Mouse (Mus musculus): ENCODE measurements at regions not wholly inside any gene's neighbourhood (a gene's known extent, or its start where the extent isn't known, plus 50 kb on each side); places are given as distances from the start of the nearest gene placed in this dataset.

DNA sequence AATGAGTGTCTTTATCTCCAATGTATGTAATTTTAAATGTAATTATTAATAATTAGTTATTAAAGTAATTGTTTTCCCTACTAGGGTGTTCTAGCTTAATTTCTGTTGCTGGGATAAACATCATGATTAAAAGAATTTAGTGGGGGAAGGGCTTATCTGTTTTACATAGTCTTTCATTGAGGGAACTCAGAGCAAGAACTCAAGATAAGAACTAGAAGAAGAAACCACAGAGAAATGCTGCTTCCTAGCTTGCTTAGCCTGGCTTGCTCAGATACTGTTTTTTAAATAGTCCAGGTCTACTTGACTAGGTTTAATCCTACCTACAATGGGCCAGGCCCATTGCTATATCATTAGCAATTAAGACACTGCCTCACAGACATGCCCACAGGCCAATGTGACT, 400.3 kb downstream of the Sqor start:
- H3K79me2 ChIP-seq (replicated peaks; ENCODE audit: control insufficient read depth, insufficient read depth, low read length): no peaks in the 10 kb centered on the region
- H3K36me3 ChIP-seq (ENCODE audit: control insufficient read depth, insufficient read depth, low read length): no peaks in the 10 kb centered on the region
- TF ChIP-seq CTCF (IDR thresholded peaks at IDR 0.05) (no peak), POLR2A (IDR thresholded peaks at IDR 0.05; ENCODE audit: insufficient read depth, low read depth, low read length) (no peak), EP300 (IDR thresholded peaks at IDR 0.05; ENCODE audit: insufficient read depth, low read depth, low read length) (no peak)
- no peaks in the 10 kb centered on the region for H3K27me3 ChIP-seq (ENCODE audit: control insufficient read depth, insufficient read depth, low read length)
- intact Hi-C loops (cut with DNase I): no loop called here
- H3K4me1 ChIP-seq (ENCODE audit: control insufficient read depth, insufficient read depth, low read length): no peaks in the 10 kb centered on the region
- H3K9ac ChIP-seq (ENCODE audit: low read depth, low read length): no peak overlapping the region
- no peak overlapping the region for H3K27ac ChIP-seq
- no peak for DNase-seq
- H3K4me3 ChIP-seq: no peak overlapping the region

DNA sequence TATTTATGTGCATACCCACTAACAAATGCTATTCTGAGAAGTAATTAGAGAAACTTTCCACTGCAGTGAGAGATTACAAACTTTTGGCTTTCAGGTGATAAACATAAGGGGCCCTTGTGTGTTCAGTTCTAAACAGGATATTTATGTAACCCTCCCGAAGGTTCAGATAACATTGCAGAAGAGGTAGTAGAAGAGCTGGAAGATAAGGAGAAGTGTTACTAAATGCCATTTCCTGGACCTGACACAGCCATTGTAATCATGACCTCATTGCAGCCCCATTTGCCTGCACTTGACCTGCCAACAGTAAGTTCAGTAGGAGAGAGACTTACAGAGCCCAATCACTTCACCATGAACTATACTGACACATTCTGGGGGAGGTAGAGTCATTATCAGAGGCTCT, 405.6 kb downstream of the Sqor start:
- H3K4me1 ChIP-seq (ENCODE audit: control insufficient read depth, insufficient read depth, low read length): no peaks in the 10 kb centered on the region
- peak overlapping the region; percentile 29 for H3K27ac ChIP-seq
- intact Hi-C loops (cut with DNase I): no loop called here
- H3K79me2 ChIP-seq (replicated peaks; ENCODE audit: control insufficient read depth, insufficient read depth, low read length): no peaks in the 10 kb centered on the region
- WGBS: 3% methylated on average over 1 of the region's 1 CpGs
- no peak for DNase-seq
- H3K4me3 ChIP-seq: no peak overlapping the region
- H3K9ac ChIP-seq (ENCODE audit: low read depth, low read length): no peak overlapping the region
- TF ChIP-seq POLR2A (IDR thresholded peaks at IDR 0.05; ENCODE audit: insufficient read depth, low read depth, low read length) (no peak), EP300 (IDR thresholded peaks at IDR 0.05; ENCODE audit: insufficient read depth, low read depth, low read length) (no peak), CTCF (IDR thresholded peaks at IDR 0.05) (no peak)
- no peaks in the 10 kb centered on the region for H3K36me3 ChIP-seq (ENCODE audit: control insufficient read depth, insufficient read depth, low read length)
- H3K27me3 ChIP-seq (ENCODE audit: control insufficient read depth, insufficient read depth, low read length): no peaks in the 10 kb centered on the region

DNA sequence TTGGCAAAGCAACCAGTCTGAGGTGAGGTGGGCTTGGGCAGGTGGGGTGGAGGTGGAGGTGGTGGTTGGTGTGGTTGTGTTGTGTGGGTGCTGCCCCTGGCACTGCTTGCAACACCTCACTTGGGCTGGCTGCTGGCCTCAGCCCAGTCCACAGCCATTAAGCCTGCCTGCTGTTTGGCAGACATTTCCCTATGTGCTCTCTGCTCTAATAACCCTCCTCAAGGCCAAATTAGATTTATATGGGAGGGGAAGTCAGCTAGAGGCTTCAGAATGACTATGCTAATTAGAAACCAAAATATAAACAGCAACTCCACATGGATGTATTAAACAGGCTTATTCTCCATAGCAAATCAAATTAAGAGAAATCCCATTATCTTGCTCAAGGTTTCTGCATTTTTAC, 417.2 kb downstream of the Sqor start:
- Histone ChIP-seq H3K36me3 (ENCODE audit: control insufficient read depth, insufficient read depth, low read length) (no peaks in the 10 kb centered on the region), H3K4me3 (no peak overlapping the region), H3K4me1 (ENCODE audit: control insufficient read depth, insufficient read depth, low read length) (no peaks in the 10 kb centered on the region; the same call in 1 of the 2 replicates), H3K79me2 (replicated peaks; ENCODE audit: control insufficient read depth, insufficient read depth, low read length) (no peaks in the 10 kb centered on the region), H3K9ac (ENCODE audit: low read depth, low read length) (no peak overlapping the region), H3K27ac (no peak overlapping the region), H3K27me3 (ENCODE audit: control insufficient read depth, insufficient read depth, low read length) (no peaks in the 10 kb centered on the region)
- intact Hi-C loops (cut with DNase I): no loop called here
- no peak for DNase-seq
- TF ChIP-seq CTCF (IDR thresholded peaks at IDR 0.05): no peak
- TF ChIP-seq EP300 (IDR thresholded peaks at IDR 0.05; ENCODE audit: insufficient read depth, low read depth, low read length): no peak

DNA sequence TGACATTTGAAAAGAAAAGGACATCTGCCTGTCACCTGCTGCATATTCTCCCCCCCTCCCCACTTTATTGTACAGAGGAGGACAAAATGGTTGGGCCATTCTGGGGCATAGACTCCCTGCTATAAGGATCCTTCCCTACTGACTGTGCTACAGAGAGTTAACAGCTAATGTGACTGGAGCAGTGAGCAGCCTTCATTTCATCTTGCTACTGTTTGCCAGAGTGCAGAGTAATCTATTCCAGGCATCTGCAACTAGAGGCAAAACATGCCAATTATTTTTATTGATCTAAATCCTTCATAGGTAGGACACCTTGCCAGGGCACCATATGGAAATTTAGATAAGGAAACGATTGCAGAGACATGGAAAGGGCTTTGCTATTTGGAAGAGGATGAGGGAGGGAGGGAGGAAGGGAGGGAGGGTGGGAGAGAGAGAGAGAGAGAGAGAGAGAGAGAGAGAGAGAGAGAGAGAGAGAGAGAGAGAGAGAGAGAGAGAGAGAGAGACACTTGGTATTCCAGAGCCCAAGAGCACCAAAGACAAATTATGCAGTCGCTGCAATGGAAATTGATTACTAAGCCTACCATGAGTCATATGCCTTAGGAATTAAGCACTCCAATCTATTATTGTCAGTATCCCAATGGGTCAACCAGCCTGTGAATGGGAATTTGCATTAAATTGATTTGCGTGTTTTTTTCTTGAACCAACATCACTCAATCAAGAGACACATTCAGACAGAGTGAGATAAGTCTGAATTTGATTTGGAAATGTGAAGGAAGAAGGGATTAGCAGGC, 426.0 kb downstream of the Sqor start:
- no peaks in the 10 kb centered on the region for H3K4me1 ChIP-seq (ENCODE audit: control insufficient read depth, insufficient read depth, low read length)
- DNase-seq: no peak
- no peak overlapping the region for H3K27ac ChIP-seq
- no peaks in the 10 kb centered on the region for H3K79me2 ChIP-seq (replicated peaks; ENCODE audit: control insufficient read depth, insufficient read depth, low read length)
- no peak overlapping the region for H3K9ac ChIP-seq (ENCODE audit: low read depth, low read length)
- no peak overlapping the region for H3K4me3 ChIP-seq
- TF ChIP-seq CTCF (IDR thresholded peaks at IDR 0.05): no peak
- TF ChIP-seq POLR2A (IDR thresholded peaks at IDR 0.05; ENCODE audit: insufficient read depth, low read depth, low read length): no peak
- TF ChIP-seq EP300 (IDR thresholded peaks at IDR 0.05; ENCODE audit: insufficient read depth, low read depth, low read length): no peak
- no peaks in the 10 kb centered on the region for H3K36me3 ChIP-seq (ENCODE audit: control insufficient read depth, insufficient read depth, low read length)
- WGBS: 63% methylated on average over 3 of the region's 3 CpGs
- no peaks in the 10 kb centered on the region for H3K27me3 ChIP-seq (ENCODE audit: control insufficient read depth, insufficient read depth, low read length)
- intact Hi-C loops (cut with DNase I): no loop called here

DNA sequence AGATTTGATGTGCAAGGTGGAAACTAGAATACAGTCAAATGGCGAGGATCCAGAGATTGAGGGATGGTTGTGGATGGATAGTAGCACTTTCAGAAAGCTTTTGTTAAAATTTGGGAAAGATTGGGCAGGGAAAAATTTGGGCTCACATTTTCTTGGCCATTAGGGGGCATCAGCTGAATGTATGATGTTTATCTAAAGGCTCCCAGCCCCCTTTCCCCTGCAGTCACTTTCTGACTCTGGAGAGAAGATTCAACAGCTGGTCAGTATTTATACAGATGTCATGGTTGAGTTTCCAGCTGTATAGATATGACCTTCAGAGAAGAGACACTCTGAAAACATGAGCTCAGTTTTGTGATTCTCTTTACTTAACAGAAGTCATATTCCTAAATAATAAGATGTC, 429.5 kb downstream of the Sqor start:
- TF ChIP-seq EP300 (IDR thresholded peaks at IDR 0.05; ENCODE audit: insufficient read depth, low read depth, low read length) (no peak), CTCF (IDR thresholded peaks at IDR 0.05) (0 out of 2 replicates have a peak, but pooled peaks have one; percentile 20)
- no peaks in the 10 kb centered on the region for H3K79me2 ChIP-seq (replicated peaks; ENCODE audit: control insufficient read depth, insufficient read depth, low read length)

More for the DNA sequence above, 429.5 kb downstream of the Sqor start:
- Histone ChIP-seq H3K27ac (no peak overlapping the region), H3K27me3 (ENCODE audit: control insufficient read depth, insufficient read depth, low read length) (no peaks in the 10 kb centered on the region), H3K36me3 (ENCODE audit: control insufficient read depth, insufficient read depth, low read length) (no peaks in the 10 kb centered on the region), H3K4me3 (no peak overlapping the region), H3K9ac (ENCODE audit: low read depth, low read length) (no peak overlapping the region), H3K4me1 (ENCODE audit: control insufficient read depth, insufficient read depth, low read length) (no peaks in the 10 kb centered on the region)
- DNase-seq: no peak
- WGBS: 61% methylated on average over 1 of the region's 1 CpGs
- intact Hi-C loops (cut with DNase I): no loop called here

Measured in heart, adult 2 months (tissue).